Mouse (Mus musculus) bone marrow macrophage, adult 2 months (primary cell): ENCODE data around the gene Zfp618.

Experiments
- CTCF ChIP-seq: IDR thresholded peaks from 2 replicates; pipeline ENCODE4 v1.5.1; 2012; ENCODE audit warnings: low read depth, mild to moderate bottlenecking, low read length, moderate library complexity
- POLR2A ChIP-seq: IDR thresholded peaks from 2 replicates; pipeline ENCODE4 v1.6.1; 2012; ENCODE audit warnings: mild to moderate bottlenecking, low read depth, low read length, borderline replicate concordance

DNA sequence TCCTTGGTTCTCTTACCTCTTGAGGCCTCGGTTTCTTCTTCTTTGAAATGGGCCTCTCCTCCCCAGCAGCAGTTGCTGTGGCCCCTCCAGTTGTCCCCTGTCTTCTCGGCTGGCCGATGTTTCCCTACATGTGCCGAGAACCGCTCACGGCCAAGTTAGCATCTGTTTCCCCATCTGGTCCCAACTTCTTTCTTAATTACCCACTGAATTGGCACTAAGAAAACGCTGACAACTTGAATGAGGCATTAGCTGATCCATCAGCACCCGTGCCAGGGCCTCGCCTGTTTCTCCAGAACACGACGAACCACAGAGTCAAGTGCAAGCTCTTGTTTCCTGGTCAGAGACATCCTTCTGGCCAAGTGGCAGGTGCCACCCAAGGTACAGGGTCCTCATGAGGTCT, 26.0 kb downstream of the Zfp618 start:
- TF ChIP-seq CTCF (no peak), POLR2A (no peak)
